Mouse (Mus musculus): ENCODE measurements at regions not wholly inside any gene's neighbourhood (a gene's known extent, or its start where the extent isn't known, plus 50 kb on each side); places are given as distances from the start of the nearest gene placed in this dataset.

GRCm38 (mm10) chrX:163814806-163815205, 53.7 kb upstream of the Rnf138rt1 start:
- TF ChIP-seq CTCF (IDR thresholded peaks at IDR 0.05; ENCODE audit: borderline replicate concordance, extremely low read depth, insufficient read depth, insufficient read length): peak; percentile 14; the same call in 1 of the 2 replicates
- no peak for TF ChIP-seq POLR2A (IDR thresholded peaks at IDR 0.05; ENCODE audit: borderline replicate concordance, extremely low read depth, insufficient read depth, insufficient read length, poor library complexity, severe bottlenecking)

Data from brain, embryonic 14.5 days (tissue).